Mouse (Mus musculus) midbrain, embryonic 14.5 days (tissue): Measurements from ENCODE around the gene Cgnl1. TPM values are rescaled to one million over a fixed set of nuclear protein-coding genes. Genes with fewer than 3 reads are reported as not detected.

Experiments
- ATAC-seq: fragments of 200-750 bp; cut with Nextera tagmentation; 2 replicates; pipeline ENCODE4 v1.8.0; 2017; ENCODE audit warnings: moderate number of reproducible peaks, moderate library complexity; ENCODE audit not compliant: low FRiP score, low TSS enrichment
- DNase-seq: peaks from one replicate; pipeline ENCODE4 v3.0.0-alpha.2; 2015
- H3K27ac ChIP-seq: fragments of 300-500 bp; sonication (generic); replicated peaks from 2 replicates; pipeline ENCODE4 v1.5.1; 2014; ENCODE audit warnings: mild to moderate bottlenecking, low read depth, low read length, moderate library complexity
- H3K27me3 ChIP-seq: fragments of 300-500 bp; sonication (generic); 2 replicates; pipeline ENCODE4 v1.6.1; 2014; ENCODE audit warnings: low read length, control low read depth, mixed read lengths; ENCODE audit not compliant: control insufficient read depth, insufficient read depth
- H3K36me3 ChIP-seq: fragments of 300-500 bp; sonication (generic); 2 replicates; pipeline ENCODE4 v1.6.1; 2014; ENCODE audit warnings: low read length, control low read depth; ENCODE audit not compliant: control insufficient read depth, insufficient read depth
- H3K4me1 ChIP-seq: fragments of 300-500 bp; sonication (generic); 2 replicates; pipeline ENCODE4 v1.6.1; 2014; ENCODE audit warnings: mild to moderate bottlenecking, antibody characterized with exemption, low read length, control low read depth; ENCODE audit not compliant: control insufficient read depth, insufficient read depth
- H3K4me2 ChIP-seq: fragments of 300-500 bp; sonication (generic); 2 replicates; pipeline ENCODE4 v1.6.1; 2014; ENCODE audit warnings: mild to moderate bottlenecking, low read length, moderate library complexity
- H3K4me3 ChIP-seq: fragments of 300-500 bp; sonication (generic); replicated peaks from 2 replicates; pipeline ENCODE4 v1.5.1; 2014; ENCODE audit warnings: low read depth, low read length
- H3K9ac ChIP-seq: fragments of 300-500 bp; sonication (generic); replicated peaks from 2 replicates; pipeline ENCODE4 v1.6.1; 2014; ENCODE audit warnings: mild to moderate bottlenecking, low read length, moderate library complexity
- H3K9me3 ChIP-seq: fragments of 300-500 bp; sonication (generic); 2 replicates; pipeline ENCODE4 v1.6.1; 2016; ENCODE audit warnings: low read length, control low read depth, mixed read lengths; ENCODE audit not compliant: control insufficient read depth
- WGBS: fragments of 180-500 bp; shearing (Covaris S2); extraction: QIAGEN DNeasy Blood & Tissue Kit; methylation state at CpG from one replicate; pipeline ENCODE4 v1.1.7; 2014; 5-methylcytosine and 5-hydroxymethylcytosine counted together
- polyA plus RNA-seq: library from polyadenylated mRNA; unstranded; fragments of >200 nt; fragmentation: Nextera tagmentation; extraction: Ambion mirVana; gene quantifications from 2 replicates; pipeline ENCODE4 v1.2.1, GENCODE M21; 2014

Cgnl1 gene
- polyA plus RNA-seq, 1 experiment from 2014 or later: 4.4 TPM

DNA sequence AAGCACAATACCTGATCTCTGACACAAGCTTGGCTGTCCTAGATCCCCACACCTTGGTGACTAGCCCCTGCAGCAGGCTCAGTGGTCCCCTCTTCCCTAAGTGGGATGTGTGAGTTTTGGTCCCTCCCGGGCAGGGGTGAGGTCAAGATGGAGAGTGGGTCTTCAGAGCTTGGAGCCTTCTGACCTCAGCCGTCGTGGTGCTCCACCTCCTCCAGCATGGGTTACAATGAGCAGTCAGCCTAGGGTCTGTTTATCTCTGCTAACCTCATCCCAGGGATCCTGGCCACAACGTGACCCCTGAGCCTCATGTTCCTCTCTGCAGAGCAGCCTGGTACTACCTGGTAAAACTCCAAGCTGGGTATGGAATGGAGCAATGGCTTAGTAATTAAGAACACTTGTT is 36.4 kb upstream of the Cgnl1 start:
- H3K27ac ChIP-seq: no peak overlapping the region
- no peak overlapping the region for H3K9ac ChIP-seq
- no peaks in the 10 kb centered on the region for H3K9me3 ChIP-seq
- H3K4me2 ChIP-seq: no peak overlapping the region
- 74% methylated on average over 4 of the region's 4 CpGs for WGBS
- H3K4me1 ChIP-seq: no peaks in the 10 kb centered on the region
- H3K36me3 ChIP-seq: no peaks in the 10 kb centered on the region
- no peak for ATAC-seq
- no peaks in the 10 kb centered on the region for H3K27me3 ChIP-seq
- H3K4me3 ChIP-seq: no peak overlapping the region
- DNase-seq: no peak

DNA sequence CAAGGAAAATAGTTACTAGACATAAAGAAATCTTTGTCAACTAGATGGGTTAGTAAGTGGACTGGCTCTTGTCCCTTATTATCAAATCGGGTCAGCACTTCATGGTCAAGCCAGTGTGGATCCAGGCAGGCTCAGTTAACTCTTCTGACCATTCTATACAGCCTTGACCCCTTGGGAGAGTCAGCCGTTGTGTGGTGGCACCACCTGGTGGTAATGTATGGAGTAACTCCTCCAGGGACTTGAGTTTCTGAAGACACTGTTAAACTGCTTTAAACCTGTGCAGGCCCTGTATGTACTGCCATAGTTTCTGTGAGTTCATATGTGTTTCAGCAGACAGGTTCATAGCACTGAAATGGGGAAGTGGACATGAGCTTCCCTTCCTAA is 35.0 kb upstream of the Cgnl1 start:
- Histone ChIP-seq H3K9me3 (no peaks in the 10 kb centered on the region), H3K36me3 (no peaks in the 10 kb centered on the region), H3K4me2 (no peak overlapping the region), H3K27ac (no peak overlapping the region), H3K4me1 (no peaks in the 10 kb centered on the region), H3K27me3 (no peaks in the 10 kb centered on the region), H3K4me3 (no peak overlapping the region), H3K9ac (no peak overlapping the region)
- ATAC-seq (no peak), DNase-seq (peak; percentile 85)
- WGBS: 9% methylated on average over 2 of the region's 2 CpGs

DNA sequence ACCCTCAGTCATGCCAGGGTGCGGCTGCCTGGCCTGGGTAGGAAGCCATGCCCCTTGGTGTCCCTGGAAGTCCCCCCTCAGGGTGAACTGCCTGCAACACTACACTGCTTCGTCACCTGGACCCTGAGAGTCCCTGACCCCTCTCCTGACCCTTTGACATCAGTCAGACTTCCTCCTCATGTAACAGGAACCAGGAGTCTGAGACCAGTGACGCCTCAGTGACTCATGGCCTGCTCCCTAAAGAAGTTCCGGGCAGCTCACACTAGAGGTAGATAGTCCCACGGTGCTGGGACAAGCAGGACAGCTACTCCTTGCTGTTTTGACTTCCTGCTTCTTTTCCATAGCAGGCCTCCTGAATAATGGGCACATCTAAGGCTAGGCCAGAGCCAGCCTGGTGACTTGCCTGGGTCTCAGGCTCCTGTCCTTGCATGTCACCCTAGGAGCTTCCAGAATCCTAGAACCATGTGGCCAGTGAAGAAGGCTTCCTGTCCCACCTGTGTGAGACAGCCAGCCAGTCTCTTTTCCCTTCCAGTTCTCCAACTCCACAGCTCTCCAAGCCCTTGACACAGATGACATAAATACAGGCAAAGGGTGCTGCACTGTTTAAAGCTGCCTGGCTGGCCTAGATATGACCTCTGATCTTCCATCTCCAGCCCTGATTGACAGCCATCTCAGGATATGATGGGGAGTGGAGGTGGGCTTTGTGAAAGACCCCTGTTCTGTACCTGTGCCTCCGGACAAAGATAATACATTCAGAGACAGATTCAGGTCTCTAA is 34.4 kb upstream of the Cgnl1 start:
- H3K9me3 ChIP-seq: no peaks in the 10 kb centered on the region
- WGBS: 75% methylated on average over 6 of the region's 6 CpGs
- H3K36me3 ChIP-seq: no peaks in the 10 kb centered on the region
- no peak overlapping the region for H3K27ac ChIP-seq
- ATAC-seq (no peak), DNase-seq (no peak)
- no peak overlapping the region for H3K4me2 ChIP-seq
- H3K9ac ChIP-seq: no peak overlapping the region
- no peaks in the 10 kb centered on the region for H3K4me1 ChIP-seq
- H3K4me3 ChIP-seq: no peak overlapping the region
- no peaks in the 10 kb centered on the region for H3K27me3 ChIP-seq

DNA sequence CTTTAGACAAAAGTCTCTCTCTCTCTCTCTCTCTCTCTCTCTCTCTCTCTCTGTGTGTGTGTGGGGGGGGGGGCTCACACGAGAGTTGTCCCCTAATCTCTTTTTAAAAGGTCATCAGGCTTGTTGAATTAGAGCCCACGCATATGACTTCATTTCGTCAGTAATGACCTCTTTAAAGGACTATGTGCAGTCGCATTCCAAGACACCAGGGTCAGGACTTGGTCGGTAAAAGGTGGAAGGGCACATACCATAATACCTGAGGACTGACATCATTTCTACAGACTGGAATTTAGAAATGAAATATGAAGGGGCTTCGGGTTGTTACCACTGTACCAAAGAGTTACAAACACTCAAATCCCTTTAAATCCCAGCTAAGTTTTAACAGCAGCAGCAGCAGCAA is 32.7 kb upstream of the Cgnl1 start:
- Histone ChIP-seq H3K4me3 (no peak overlapping the region), H3K27me3 (no peaks in the 10 kb centered on the region), H3K9me3 (no peaks in the 10 kb centered on the region), H3K36me3 (no peaks in the 10 kb centered on the region), H3K4me2 (no peak overlapping the region), H3K27ac (no peak overlapping the region), H3K9ac (no peak overlapping the region), H3K4me1 (no peaks in the 10 kb centered on the region)
- 53% methylated on average over 6 of the region's 6 CpGs for WGBS
- no peak for ATAC-seq
- no peak for DNase-seq

DNA sequence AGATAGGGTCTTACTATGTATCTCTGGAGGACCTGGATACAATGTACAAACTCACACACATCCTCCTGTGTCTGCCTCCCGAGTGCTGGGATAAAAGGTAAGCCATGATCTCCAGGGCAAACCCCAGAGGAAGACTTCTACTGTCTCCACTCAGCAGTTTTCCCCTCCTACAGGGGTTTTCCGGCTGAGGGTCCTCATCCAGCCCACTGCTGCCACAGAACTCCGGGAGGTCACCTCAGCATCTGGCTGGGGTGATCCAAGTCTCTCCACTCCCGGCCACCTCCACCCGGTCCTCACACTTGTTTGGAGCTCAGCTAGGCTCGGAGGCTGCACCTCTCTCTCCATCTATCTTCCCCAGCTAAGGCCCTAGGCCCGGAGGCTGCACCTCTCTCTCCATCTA is 31.9 kb upstream of the Cgnl1 start:
- Histone ChIP-seq H3K27me3 (no peaks in the 10 kb centered on the region), H3K27ac (no peak overlapping the region), H3K4me3 (no peak overlapping the region), H3K9ac (no peak overlapping the region), H3K9me3 (no peaks in the 10 kb centered on the region), H3K4me1 (no peaks in the 10 kb centered on the region), H3K4me2 (no peak overlapping the region), H3K36me3 (no peaks in the 10 kb centered on the region)
- 73% methylated on average over 7 of the region's 7 CpGs for WGBS
- no peak for DNase-seq
- no peak for ATAC-seq

DNA sequence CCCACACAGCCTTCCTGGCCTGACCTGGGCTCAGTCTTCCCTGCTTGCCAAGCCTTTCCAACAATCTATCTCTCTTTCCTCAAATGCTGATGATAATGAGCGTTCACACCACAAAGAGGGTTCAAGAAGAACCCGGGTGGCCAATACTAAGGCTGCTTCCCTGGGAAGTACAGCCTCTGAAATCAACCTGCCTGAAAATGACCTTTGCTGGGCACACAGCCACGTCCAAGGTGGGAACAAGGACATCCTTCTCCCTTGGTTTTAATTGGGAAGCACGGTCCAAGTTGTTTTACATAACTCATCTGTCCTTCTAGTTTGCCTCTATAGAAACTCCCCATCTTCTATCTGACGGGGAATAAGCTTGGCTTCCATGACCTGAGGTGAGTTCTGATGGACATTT is 28.2 kb upstream of the Cgnl1 start:
- Histone ChIP-seq H3K27me3 (no peaks in the 10 kb centered on the region), H3K4me2 (no peak overlapping the region), H3K9me3 (no peaks in the 10 kb centered on the region), H3K36me3 (no peaks in the 10 kb centered on the region), H3K9ac (no peak overlapping the region), H3K4me3 (no peak overlapping the region), H3K27ac (no peak overlapping the region), H3K4me1 (no peaks in the 10 kb centered on the region)
- DNase-seq (no peak), ATAC-seq (no peak)
- WGBS: 84% methylated on average over 5 of the region's 5 CpGs

GRCm38 (mm10) chr9:71798176-71798575 is 26.8 kb upstream of the Cgnl1 start:
- Histone ChIP-seq H3K27ac (no peak overlapping the region), H3K9me3 (no peaks in the 10 kb centered on the region), H3K27me3 (no peaks in the 10 kb centered on the region), H3K36me3 (no peaks in the 10 kb centered on the region), H3K9ac (no peak overlapping the region), H3K4me3 (no peak overlapping the region), H3K4me1 (no peaks in the 10 kb centered on the region), H3K4me2 (no peak overlapping the region)
- whole genome bisulfite sequencing: 56% methylated on average over 5 of the region's 5 CpGs
- no peak for ATAC-seq
- DNase-seq: no peak

GRCm38 (mm10) chr9:71777404-71777803 is 6.0 kb upstream of the Cgnl1 start:
- Histone ChIP-seq H3K27me3 (no peaks in the 10 kb centered on the region), H3K36me3 (no peaks in the 10 kb centered on the region), H3K4me1 (no peaks in the 10 kb centered on the region), H3K4me3 (no peak overlapping the region), H3K9ac (no peak overlapping the region), H3K4me2 (no peak overlapping the region), H3K27ac (no peak overlapping the region), H3K9me3 (peaks cover 4% of the 10 kb centered on the region; the same call in 1 of the 2 replicates)
- ATAC-seq: no peak
- no peak for DNase-seq
- WGBS: 92% methylated on average over 3 of the region's 3 CpGs

GRCm38 (mm10) chr9:71776337-71776736 is 4.9 kb upstream of the Cgnl1 start:
- WGBS: 79% methylated on average over 3 of the region's 3 CpGs

More at GRCm38 (mm10) chr9:71776337-71776736, 4.9 kb upstream of the Cgnl1 start:
- Histone ChIP-seq H3K4me3 (no peak overlapping the region), H3K9ac (no peak overlapping the region), H3K4me2 (no peak overlapping the region), H3K36me3 (no peaks in the 10 kb centered on the region), H3K27ac (no peak overlapping the region), H3K9me3 (peaks cover 4% of the 10 kb centered on the region; the same call in 1 of the 2 replicates), H3K4me1 (peaks cover 1% of the 10 kb centered on the region; the same call in 1 of the 2 replicates), H3K27me3 (peaks cover 7% of the 10 kb centered on the region)
- DNase-seq (no peak), ATAC-seq (no peak)
